Mouse (Mus musculus) neural tube, embryonic 14.5 days (tissue): ENCODE measurements around the gene Lnx2. TPM values are rescaled to one million over a fixed set of nuclear protein-coding genes. Genes with fewer than 3 reads are reported as not detected.

ENCODE experiments used
- ATAC-seq: fragments of 200-750 bp; cut with Nextera tagmentation; 2 replicates; pipeline ENCODE4 v1.8.0; 2017; ENCODE audit warnings: low read depth, mild to moderate bottlenecking, moderate TSS enrichment, moderate library complexity
- H3K27ac ChIP-seq: fragments of 300-500 bp; sonication (generic); 2 replicates; pipeline ENCODE4 v1.5.1; 2014; ENCODE audit warnings: low read depth, mild to moderate bottlenecking, control low read depth, low read length, moderate library complexity, mixed read lengths
- H3K27me3 ChIP-seq: fragments of 300-500 bp; sonication (generic); 2 replicates; pipeline ENCODE4 v1.6.1; 2014; ENCODE audit warnings: low read length; ENCODE audit not compliant: control insufficient read depth, insufficient read depth
- H3K36me3 ChIP-seq: fragments of 300-500 bp; sonication (generic); 2 replicates; pipeline ENCODE4 v1.6.1; 2014; ENCODE audit warnings: low read length, mixed read lengths; ENCODE audit not compliant: control insufficient read depth, insufficient read depth
- H3K4me1 ChIP-seq: fragments of 300-500 bp; sonication (generic); 2 replicates; pipeline ENCODE4 v1.6.1; 2014; ENCODE audit warnings: low read length; ENCODE audit not compliant: control insufficient read depth, insufficient read depth
- H3K4me2 ChIP-seq: fragments of 300-500 bp; sonication (generic); 2 replicates; pipeline ENCODE4 v1.6.1; 2014; ENCODE audit warnings: mild to moderate bottlenecking, low read depth, low read length, control low read depth
- H3K4me3 ChIP-seq: fragments of 300-500 bp; sonication (generic); 2 replicates; pipeline ENCODE4 v1.5.1; 2014; ENCODE audit warnings: low read depth, low read length, control low read depth, mixed read lengths
- H3K9ac ChIP-seq: fragments of 300-500 bp; sonication (generic); replicated peaks from 2 replicates; pipeline ENCODE4 v1.6.1; 2014; ENCODE audit warnings: low read depth, mild to moderate bottlenecking, control low read depth, low read length, mixed read lengths
- H3K9me3 ChIP-seq: fragments of 300-500 bp; sonication (generic); 2 replicates; pipeline ENCODE4 v1.6.1; 2016; ENCODE audit warnings: low read length; ENCODE audit not compliant: control insufficient read depth
- WGBS: fragments of 180-500 bp; shearing (Covaris S2); extraction: QIAGEN DNeasy Blood & Tissue Kit; methylation state at CpG from one replicate; pipeline ENCODE4 v1.1.7; 2014; 5-methylcytosine and 5-hydroxymethylcytosine counted together
- polyA plus RNA-seq: library from polyadenylated mRNA; unstranded; fragments of >200 nt; fragmentation: Nextera tagmentation; extraction: Ambion mirVana; gene quantifications from 2 replicates; pipeline ENCODE4 v1.2.1, GENCODE M21; 2014

Lnx2 gene
- polyA plus RNA-seq, 1 experiment from 2014 or later: 3.9 TPM

GRCm38 (mm10) chr5:147085201-147085894 is 9.0 kb upstream of the Lnx2 start:
- Histone ChIP-seq H3K4me2 (no peak overlapping the region), H3K27me3 (no peaks in the 10 kb centered on the region), H3K9ac (no peak overlapping the region), H3K4me3 (no peak overlapping the region), H3K4me1 (no peaks in the 10 kb centered on the region), H3K9me3 (no peaks in the 10 kb centered on the region), H3K36me3 (no peaks in the 10 kb centered on the region), H3K27ac (0 out of 2 replicates have a peak overlapping the region, but pooled peaks have one; percentile 4)
- no peak for ATAC-seq
- WGBS: 74% methylated on average over 9 of the region's 9 CpGs

- Histone ChIP-seq H3K9me3 (no peaks in the 10 kb centered on the region), H3K4me1 (peaks cover 14% of the 10 kb centered on the region), H3K27me3 (no peaks in the 10 kb centered on the region), H3K9ac (peak overlapping the region; percentile 59; the same call in 1 of the 2 replicates), H3K27ac (no peak overlapping the region), H3K4me3 (peak overlapping the region; percentile 77), H3K36me3 (no peaks in the 10 kb centered on the region), H3K4me2 (peak overlapping the region; percentile 94)
- ATAC-seq: no peak
- 55% methylated on average over 11 of the region's 11 CpGs for WGBS
Measured at GRCm38 (mm10) chr5:147078110-147078900, 1.9 kb upstream of the Lnx2 start.

GRCm38 (mm10) chr5:147077305-147078034 is 1.1 kb upstream of the Lnx2 start:
- H3K4me2 ChIP-seq: peak overlapping the region; percentile 94
- H3K4me1 ChIP-seq: peaks cover 14% of the 10 kb centered on the region
- H3K27me3 ChIP-seq: no peaks in the 10 kb centered on the region
- H3K4me3 ChIP-seq: peak overlapping the region; percentile 77
- no peaks in the 10 kb centered on the region for H3K36me3 ChIP-seq
- peak; percentile 63 for ATAC-seq
- under 1% methylated on average over 49 of the region's 57 CpGs for WGBS
- H3K9ac ChIP-seq: peak overlapping the region; percentile 62
- H3K9me3 ChIP-seq: no peaks in the 10 kb centered on the region
- peak overlapping the region; percentile 82; the same call in 1 of the 2 replicates for H3K27ac ChIP-seq

- Histone ChIP-seq H3K27me3 (no peaks in the 10 kb centered on the region), H3K4me1 (peaks cover 14% of the 10 kb centered on the region), H3K9me3 (no peaks in the 10 kb centered on the region), H3K4me3 (peak within 1 kb of the TSS; percentile 77), H3K36me3 (no peaks in the 10 kb centered on the region), H3K4me2 (peak within 1 kb of the TSS; percentile 94), H3K27ac (peak within 1 kb of the TSS; percentile 82), H3K9ac (peak within 1 kb of the TSS; percentile 62)
- no peak; the same call in 1 of the 2 replicates for ATAC-seq
- 0% methylated on average over 16 of the region's 17 CpGs for WGBS
Measured at GRCm38 (mm10) chr5:147076799-147077165, 396 bp upstream of the Lnx2 start, which contains the start of gene Polr1d. TSS of gene Polr1d (plus strand) at chr5:147077050.

- Histone ChIP-seq H3K9me3 (no peaks in the 10 kb centered on the region), H3K27me3 (no peaks in the 10 kb centered on the region), H3K4me2 (peak overlapping the region; percentile 94), H3K9ac (peak overlapping the region; percentile 62), H3K4me3 (peak overlapping the region; percentile 77), H3K36me3 (no peaks in the 10 kb centered on the region), H3K4me1 (peaks cover 14% of the 10 kb centered on the region), H3K27ac (peak overlapping the region; percentile 62)
- WGBS: 17% methylated on average over 21 of the region's 21 CpGs
- ATAC-seq: no peak
Measured at GRCm38 (mm10) chr5:147075103-147076025, 1.0 kb downstream of the Lnx2 start.

GRCm38 (mm10) chr5:147073805-147074204 is 2.6 kb downstream of the Lnx2 start:
- Histone ChIP-seq H3K4me1 (peaks cover 14% of the 10 kb centered on the region), H3K4me3 (no peak overlapping the region), H3K4me2 (no peak overlapping the region), H3K27me3 (no peaks in the 10 kb centered on the region), H3K36me3 (no peaks in the 10 kb centered on the region), H3K9ac (no peak overlapping the region), H3K9me3 (no peaks in the 10 kb centered on the region), H3K27ac (no peak overlapping the region)
- 94% methylated on average over 6 of the region's 6 CpGs for WGBS
- ATAC-seq: no peak

- no peak overlapping the region for H3K4me3 ChIP-seq
- ATAC-seq: no peak
- H3K9ac ChIP-seq: no peak overlapping the region
- H3K4me1 ChIP-seq: 0 out of 2 replicates have a peak, but pooled peaks cover 3% of the 10 kb centered on the region
- no peaks in the 10 kb centered on the region for H3K36me3 ChIP-seq
- no peaks in the 10 kb centered on the region for H3K27me3 ChIP-seq
- no peak overlapping the region for H3K4me2 ChIP-seq
- no peak overlapping the region for H3K27ac ChIP-seq
- 59% methylated on average over 4 of the region's 4 CpGs for WGBS
- H3K9me3 ChIP-seq: no peaks in the 10 kb centered on the region
Measured at GRCm38 (mm10) chr5:147071886-147072285, 4.5 kb downstream of the Lnx2 start.

- 75% methylated on average over 16 of the region's 16 CpGs for WGBS
- 0 out of 2 replicates have a peak, but pooled peaks cover 3% of the 10 kb centered on the region for H3K4me1 ChIP-seq
- no peak overlapping the region for H3K4me3 ChIP-seq
- no peaks in the 10 kb centered on the region for H3K36me3 ChIP-seq
- no peaks in the 10 kb centered on the region for H3K9me3 ChIP-seq
- no peak overlapping the region for H3K4me2 ChIP-seq
- H3K9ac ChIP-seq: no peak overlapping the region
- H3K27ac ChIP-seq: no peak overlapping the region
- H3K27me3 ChIP-seq: no peaks in the 10 kb centered on the region
- ATAC-seq: no peak
Measured at GRCm38 (mm10) chr5:147070791-147071516, 5.4 kb downstream of the Lnx2 start.
